Mouse (Mus musculus): ENCODE data around the gene Gm14399. TPM values are rescaled to one million over a fixed set of nuclear protein-coding genes. Genes with fewer than 3 reads are reported as not detected.
"Not testable (repeated sequence)": the region's sequence is repeated elsewhere in the genome, so short reads cannot be mapped to it uniquely, and the experiment has no call there.

The Gm14399 gene
- total RNA-seq (2017) = 3.6 to 11.4 TPM (median 7.2 TPM) in 3 replicates

- not testable (repeated sequence) for ATAC-seq (replicated peaks; ENCODE audit: insufficient number of reproducible peaks, low FRiP score, low TSS enrichment, poor library complexity, severe bottlenecking)
These were observed at the start of gene Gm14399 for GRCm38 (mm10) chr2:175141993-175142295. Gm14399 (minus strand) TSS chr2:175142012.

GRCm38 (mm10) chr2:175179008-175179407 is 37.2 kb upstream of the Gm14399 start:
- not testable (repeated sequence) for ATAC-seq (replicated peaks; ENCODE audit: insufficient number of reproducible peaks, low FRiP score, low TSS enrichment, poor library complexity, severe bottlenecking)

GRCm38 (mm10) chr2:175176312-175176711 is 34.5 kb upstream of the Gm14399 start:
- no peak for ATAC-seq (replicated peaks; ENCODE audit: insufficient number of reproducible peaks, low FRiP score, low TSS enrichment, poor library complexity, severe bottlenecking)

GRCm38 (mm10) chr2:175175401-175176180 is 33.8 kb upstream of the Gm14399 start, which contains the start of gene Gm14443:
Gm14443 (minus strand) TSS chr2:175175871.
- ATAC-seq (replicated peaks; ENCODE audit: insufficient number of reproducible peaks, low FRiP score, low TSS enrichment, poor library complexity, severe bottlenecking) = not testable (repeated sequence)

- ATAC-seq (replicated peaks; ENCODE audit: insufficient number of reproducible peaks, low FRiP score, low TSS enrichment, poor library complexity, severe bottlenecking) = not testable (repeated sequence)
These were observed 32.2 kb upstream of the Gm14399 start for GRCm38 (mm10) chr2:175174058-175174457.

GRCm38 (mm10) chr2:175172906-175173595 is 31.2 kb upstream of the Gm14399 start:
- ATAC-seq (replicated peaks; ENCODE audit: insufficient number of reproducible peaks, low FRiP score, low TSS enrichment, poor library complexity, severe bottlenecking) = not testable (repeated sequence)

GRCm38 (mm10) chr2:175172123-175172522 is 30.3 kb upstream of the Gm14399 start:
- no peak for ATAC-seq (replicated peaks; ENCODE audit: insufficient number of reproducible peaks, low FRiP score, low TSS enrichment, poor library complexity, severe bottlenecking)

- ATAC-seq (replicated peaks; ENCODE audit: insufficient number of reproducible peaks, low FRiP score, low TSS enrichment, poor library complexity, severe bottlenecking) = not testable (repeated sequence)
These were observed 25.1 kb upstream of the Gm14399 start for GRCm38 (mm10) chr2:175166870-175167269.

- not testable (repeated sequence) for ATAC-seq (replicated peaks; ENCODE audit: insufficient number of reproducible peaks, low FRiP score, low TSS enrichment, poor library complexity, severe bottlenecking)
These were observed 23.3 kb upstream of the Gm14399 start for GRCm38 (mm10) chr2:175165110-175165509.

- ATAC-seq (replicated peaks; ENCODE audit: insufficient number of reproducible peaks, low FRiP score, low TSS enrichment, poor library complexity, severe bottlenecking) = not testable (repeated sequence)
These were observed 19.6 kb upstream of the Gm14399 start for GRCm38 (mm10) chr2:175161438-175161837.

GRCm38 (mm10) chr2:175158642-175159041 is 16.8 kb upstream of the Gm14399 start:
- no peak for ATAC-seq (replicated peaks; ENCODE audit: insufficient number of reproducible peaks, low FRiP score, low TSS enrichment, poor library complexity, severe bottlenecking)

GRCm38 (mm10) chr2:175156696-175157095 is 14.9 kb upstream of the Gm14399 start:
- no peak for ATAC-seq (replicated peaks; ENCODE audit: insufficient number of reproducible peaks, low FRiP score, low TSS enrichment, poor library complexity, severe bottlenecking)

GRCm38 (mm10) chr2:175141118-175141992 is 457 bp downstream of the Gm14399 start:
- ATAC-seq (replicated peaks; ENCODE audit: insufficient number of reproducible peaks, low FRiP score, low TSS enrichment, poor library complexity, severe bottlenecking) = not testable (repeated sequence)

GRCm38 (mm10) chr2:175140624-175141023 is 1.2 kb downstream of the Gm14399 start:
- ATAC-seq (replicated peaks; ENCODE audit: insufficient number of reproducible peaks, low FRiP score, low TSS enrichment, poor library complexity, severe bottlenecking) = not testable (repeated sequence)

Other genes starting within 250 kb of the Gm14399 start
- not detected in 3 replicates for gene Gm14444, start 131.8 kb downstream of the Gm14399 start, total RNA-seq (2017)
- gene Gm14393, start 74.2 kb downstream of the Gm14399 start, total RNA-seq (2017) = 0.75 to 0.95 TPM in 2 of 3 replicates, not detected in the other
- not detected in 3 replicates for gene Gm14443, start 33.9 kb upstream of the Gm14399 start, total RNA-seq (2017)
- 5.2 to 21.0 TPM (median 17.6 TPM) in 3 replicates for gene Gm14391, start 64.9 kb upstream of the Gm14399 start, total RNA-seq (2017)
- gene Gm14440, start 133.1 kb upstream of the Gm14399 start, total RNA-seq (2017) = 2.7 to 7.3 TPM in 2 of 3 replicates, not detected in the other
- gene Gm4631, start 196.2 kb upstream of the Gm14399 start, total RNA-seq (2017) = 4.5 to 20.4 TPM (median 15.6 TPM) in 3 replicates
- gene Zfp968, start 230.4 kb upstream of the Gm14399 start, total RNA-seq (2017) = 2.6 to 6.8 TPM (median 3.7 TPM) in 3 replicates